Mouse (Mus musculus): Measurements from ENCODE around the gene Pramel7. TPM values are rescaled to one million over a fixed set of nuclear protein-coding genes. Genes with fewer than 3 reads are reported as not detected.
"Not testable (repeated sequence)": the region's sequence is repeated elsewhere in the genome, so short reads cannot be mapped to it uniquely, and the experiment has no call there.

The Pramel7 gene
- not detected in 2 replicates for polyA plus RNA-seq (2015; fragmentation: Nextera tagmentation; extraction: Ambion mirVana)

GRCm38 (mm10) chr2:87496993-87497392, at the start of gene Pramel7:
Gene Pramel7 (minus strand): TSS chr2:87497093.
- H3K27me3 ChIP-seq (replicated peaks; ENCODE audit: insufficient read depth, low read length); H3K9me3 ChIP-seq (ENCODE audit: low read length); ATAC-seq; H3K4me2 ChIP-seq (replicated peaks; ENCODE audit: low read depth, low read length); H3K27ac ChIP-seq (ENCODE audit: low read length); H3K9ac ChIP-seq (replicated peaks; ENCODE audit: low read depth); H3K36me3 ChIP-seq (ENCODE audit: insufficient read depth, low read length); DNase-seq (ENCODE audit: low spot score); H3K4me3 ChIP-seq (ENCODE audit: low read depth, low read length); H3K4me1 ChIP-seq (ENCODE audit: insufficient read depth, low read depth, low read length): not testable (repeated sequence)
- WGBS = 86% methylated on average over 3 of the region's 5 CpGs

- H3K4me1 ChIP-seq (ENCODE audit: insufficient read depth, low read depth, low read length) = no peaks in the 10 kb centered on the region
- H3K36me3 ChIP-seq (ENCODE audit: insufficient read depth, low read length) = no peaks in the 10 kb centered on the region
- no peak for TF ChIP-seq EP300 (IDR thresholded peaks at IDR 0.05)
- no peak for TF ChIP-seq CTCF (IDR thresholded peaks at IDR 0.05)
- H3K4me3 ChIP-seq (ENCODE audit: low read depth, low read length) = no peak within 1 kb of the TSS
- no peak within 1 kb of the TSS for H3K9ac ChIP-seq (replicated peaks; ENCODE audit: low read depth)
- 68% methylated on average over 1 of the region's 1 CpGs for WGBS
- ATAC-seq (no peak), DNase-seq (ENCODE audit: low spot score) (no peak)
- no peak within 1 kb of the TSS for H3K27ac ChIP-seq (ENCODE audit: low read length)
- no peak within 1 kb of the TSS for H3K4me2 ChIP-seq (replicated peaks; ENCODE audit: low read depth, low read length)
- no peaks in the 10 kb centered on the region for H3K9me3 ChIP-seq (ENCODE audit: low read length)
- no peaks in the 10 kb centered on the region for H3K27me3 ChIP-seq (replicated peaks; ENCODE audit: insufficient read depth, low read length)
Measured at GRCm38 (mm10) chr2:87545442-87545841, 48.5 kb upstream of the Pramel7 start, which contains the start of gene Olfr1128. Gene Olfr1128 (minus strand): TSS chr2:87545542.

GRCm38 (mm10) chr2:87534826-87535225, 37.9 kb upstream of the Pramel7 start:
- no peak for ATAC-seq
- TF ChIP-seq EP300 (IDR thresholded peaks at IDR 0.05) (no peak), CTCF (IDR thresholded peaks at IDR 0.05) (no peak)
- Histone ChIP-seq H3K27me3 (replicated peaks; ENCODE audit: insufficient read depth, low read length) (no peaks in the 10 kb centered on the region), H3K4me2 (replicated peaks; ENCODE audit: low read depth, low read length) (no peak overlapping the region), H3K36me3 (ENCODE audit: insufficient read depth, low read length) (no peaks in the 10 kb centered on the region), H3K9me3 (ENCODE audit: low read length) (no peaks in the 10 kb centered on the region), H3K4me3 (ENCODE audit: low read depth, low read length) (no peak overlapping the region), H3K27ac (ENCODE audit: low read length) (no peak overlapping the region), H3K9ac (replicated peaks; ENCODE audit: low read depth) (no peak overlapping the region), H3K4me1 (ENCODE audit: insufficient read depth, low read depth, low read length) (no peaks in the 10 kb centered on the region)
- 61% methylated on average over 2 of the region's 2 CpGs for WGBS
- no peak for DNase-seq (ENCODE audit: low spot score)

- Histone ChIP-seq H3K4me3 (ENCODE audit: low read depth, low read length) (no peak within 1 kb of the TSS), H3K27ac (ENCODE audit: low read length) (no peak within 1 kb of the TSS), H3K36me3 (ENCODE audit: insufficient read depth, low read length) (no peaks in the 10 kb centered on the region), H3K4me2 (replicated peaks; ENCODE audit: low read depth, low read length) (no peak within 1 kb of the TSS), H3K4me1 (ENCODE audit: insufficient read depth, low read depth, low read length) (no peaks in the 10 kb centered on the region), H3K9me3 (ENCODE audit: low read length) (no peaks in the 10 kb centered on the region), H3K27me3 (replicated peaks; ENCODE audit: insufficient read depth, low read length) (no peaks in the 10 kb centered on the region), H3K9ac (replicated peaks; ENCODE audit: low read depth) (no peak within 1 kb of the TSS)
- DNase-seq (ENCODE audit: low spot score) (no peak), ATAC-seq (no peak)
- TF ChIP-seq CTCF (IDR thresholded peaks at IDR 0.05) = no peak
- no peak for TF ChIP-seq EP300 (IDR thresholded peaks at IDR 0.05)
Measured at GRCm38 (mm10) chr2:87531496-87531895, 34.6 kb upstream of the Pramel7 start, which contains the start of gene Olfr153. Gene Olfr153 (plus strand): TSS chr2:87531796.

GRCm38 (mm10) chr2:87525899-87526616, 29.2 kb upstream of the Pramel7 start:
- not testable (repeated sequence) for DNase-seq (ENCODE audit: low spot score); ATAC-seq; H3K36me3 ChIP-seq (ENCODE audit: insufficient read depth, low read length); H3K4me3 ChIP-seq (ENCODE audit: low read depth, low read length); H3K27ac ChIP-seq (ENCODE audit: low read length); H3K9me3 ChIP-seq (ENCODE audit: low read length); H3K9ac ChIP-seq (replicated peaks; ENCODE audit: low read depth); H3K4me2 ChIP-seq (replicated peaks; ENCODE audit: low read depth, low read length); H3K4me1 ChIP-seq (ENCODE audit: insufficient read depth, low read depth, low read length); H3K27me3 ChIP-seq (replicated peaks; ENCODE audit: insufficient read depth, low read length)
- 27% methylated on average over 38 of the region's 39 CpGs for WGBS

GRCm38 (mm10) chr2:87520651-87521050, 23.8 kb upstream of the Pramel7 start:
- H3K4me3 ChIP-seq (ENCODE audit: low read depth, low read length) = no peak overlapping the region
- WGBS = 75% methylated on average over 4 of the region's 4 CpGs
- DNase-seq (ENCODE audit: low spot score) (no peak), ATAC-seq (no peak)
- H3K9me3 ChIP-seq (ENCODE audit: low read length) = no peaks in the 10 kb centered on the region
- H3K4me2 ChIP-seq (replicated peaks; ENCODE audit: low read depth, low read length) = no peak overlapping the region
- H3K36me3 ChIP-seq (ENCODE audit: insufficient read depth, low read length) = no peaks in the 10 kb centered on the region
- no peak overlapping the region for H3K27ac ChIP-seq (ENCODE audit: low read length)
- no peaks in the 10 kb centered on the region for H3K27me3 ChIP-seq (replicated peaks; ENCODE audit: insufficient read depth, low read length)
- H3K4me1 ChIP-seq (ENCODE audit: insufficient read depth, low read depth, low read length) = no peaks in the 10 kb centered on the region
- no peak for TF ChIP-seq EP300 (IDR thresholded peaks at IDR 0.05)
- no peak for TF ChIP-seq CTCF (IDR thresholded peaks at IDR 0.05)
- H3K9ac ChIP-seq (replicated peaks; ENCODE audit: low read depth) = no peak overlapping the region
